Mouse (Mus musculus) mature B cell (primary cell): Measurements from ENCODE around the gene Imp3.

Source experiments
- in situ Hi-C: fragments of 300-500 bp; cut with MboI; formaldehyde crosslinking; loops from 2 replicates; pipeline ENCODE4 v1.14.3; 2019

The Imp3 gene

GRCm38 (mm10) chr9:56961591-56961990 is 24.3 kb downstream of the Imp3 start:
- in situ Hi-C loops: no loop called here

GRCm38 (mm10) chr9:56970158-56970557 is 32.9 kb downstream of the Imp3 start:
- in situ Hi-C loops: no loop called here

GRCm38 (mm10) chr9:56973960-56974524 is 36.8 kb downstream of the Imp3 start:
- in situ Hi-C loops: no loop called here

DNA sequence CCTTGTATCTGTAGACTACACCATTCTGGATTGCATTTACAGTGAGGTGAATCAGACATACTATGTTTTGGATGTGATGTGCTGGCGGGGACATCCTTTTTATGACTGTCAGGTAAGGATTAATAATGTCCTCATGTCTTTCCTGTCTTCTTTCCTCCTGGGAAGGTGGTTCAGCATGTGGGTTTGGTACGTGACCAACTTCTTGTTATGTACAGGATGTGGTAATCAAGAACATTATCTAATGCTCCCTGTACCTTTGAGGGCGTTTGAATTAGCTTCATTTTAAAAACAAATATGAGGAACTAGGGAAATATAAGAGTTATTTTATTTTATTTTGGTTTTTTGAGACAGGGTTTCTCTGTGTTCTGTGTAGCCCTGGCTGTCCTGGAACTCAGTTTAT is 37.9 kb downstream of the Imp3 start:
- in situ Hi-C loops: no loop called here

DNA sequence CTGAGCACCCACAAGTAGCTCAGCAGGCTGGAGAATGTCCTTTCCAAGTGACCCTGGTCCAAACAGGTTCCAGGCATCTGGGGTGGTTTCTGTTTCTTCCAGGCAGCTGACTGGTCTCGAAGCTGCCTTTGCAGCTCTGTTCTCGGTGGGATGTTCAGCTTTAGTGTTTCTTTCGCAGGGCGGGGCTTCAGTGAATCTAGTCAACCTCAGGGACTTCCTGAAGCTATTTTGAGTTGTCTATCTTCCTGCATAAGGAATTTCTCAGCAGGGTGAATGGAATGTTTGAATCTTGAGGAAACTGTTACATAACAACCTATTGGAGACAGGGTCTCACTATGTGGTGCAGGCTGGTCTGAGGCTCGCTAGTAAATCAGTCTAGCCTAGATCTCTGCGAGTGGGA is 42.9 kb downstream of the Imp3 start:
- in situ Hi-C loops: no loop called here

GRCm38 (mm10) chr9:56981502-56981901 is 44.2 kb downstream of the Imp3 start:
- in situ Hi-C loops: no loop called here
